Mouse (Mus musculus) layer of hippocampus, adult 9-11 months (tissue): ENCODE measurements around the gene Invs.
"Not testable (repeated sequence)": the region's sequence is repeated elsewhere in the genome, so short reads cannot be mapped to it uniquely, and the experiment has no call there.

Experiments
- DNase-seq: peaks from one replicate; pipeline ENCODE4 v3.0.0; 2022

Invs gene

GRCm38 (mm10) chr4:48332453-48333051 is 53.0 kb downstream of the Invs start:
- DNase-seq = no peak

GRCm38 (mm10) chr4:48334927-48335763 is 55.6 kb downstream of the Invs start:
- DNase-seq = no peak

GRCm38 (mm10) chr4:48342705-48343104 is 63.1 kb downstream of the Invs start:
- peak; percentile 20 for DNase-seq

GRCm38 (mm10) chr4:48362367-48362766 is 82.8 kb downstream of the Invs start:
- no peak for DNase-seq

GRCm38 (mm10) chr4:48371037-48371436 is 91.5 kb downstream of the Invs start:
- peak; percentile 33 for DNase-seq

- peak; percentile 71 for DNase-seq
Observed at GRCm38 (mm10) chr4:48380940-48381339, 101.4 kb downstream of the Invs start.

GRCm38 (mm10) chr4:48382506-48382905 is 102.9 kb downstream of the Invs start:
- no peak for DNase-seq

GRCm38 (mm10) chr4:48396949-48397348 is 117.4 kb downstream of the Invs start:
- DNase-seq = no peak

- DNase-seq = no peak
Observed at GRCm38 (mm10) chr4:48403066-48403640, 123.6 kb downstream of the Invs start.

- not testable (repeated sequence) for DNase-seq
Observed at GRCm38 (mm10) chr4:48405724-48406491, 126.3 kb downstream of the Invs start.

GRCm38 (mm10) chr4:48407350-48408039 is 127.9 kb downstream of the Invs start:
- DNase-seq = peak; percentile 36

- DNase-seq = no peak
Observed at GRCm38 (mm10) chr4:48413473-48413872, 133.9 kb downstream of the Invs start.

GRCm38 (mm10) chr4:48415838-48416335 is 136.3 kb downstream of the Invs start:
- DNase-seq = no peak

GRCm38 (mm10) chr4:48418831-48419468 is 139.4 kb downstream of the Invs start:
- DNase-seq = no peak

GRCm38 (mm10) chr4:48422633-48423032 is 143.1 kb downstream of the Invs start:
- no peak for DNase-seq

- DNase-seq = no peak
Observed at GRCm38 (mm10) chr4:48423738-48424137, 144.2 kb downstream of the Invs start.

GRCm38 (mm10) chr4:48427413-48427812 is 147.9 kb downstream of the Invs start:
- DNase-seq = no peak

- no peak for DNase-seq
Observed at GRCm38 (mm10) chr4:48428054-48428453, 148.5 kb downstream of the Invs start.

GRCm38 (mm10) chr4:48454106-48454773 is 174.7 kb downstream of the Invs start:
- DNase-seq = no peak

GRCm38 (mm10) chr4:48458436-48458835 is 178.9 kb downstream of the Invs start:
- no peak for DNase-seq

GRCm38 (mm10) chr4:48461060-48461459 is 181.5 kb downstream of the Invs start:
- DNase-seq = no peak
